Mouse (Mus musculus) heart, adult 11 months (tissue): Measurements from ENCODE around the gene Fam136a.

Experiments used
- DNase-seq: peaks from one replicate; pipeline ENCODE4 v3.0.0; 2022

The Fam136a gene

GRCm38 (mm10) chr6:86399995-86400394 is 34.5 kb downstream of the Fam136a start:
- peak; percentile 57 for DNase-seq

GRCm38 (mm10) chr6:86400972-86401371 is 35.5 kb downstream of the Fam136a start:
- peak; percentile 97 for DNase-seq

GRCm38 (mm10) chr6:86402681-86403607 is 37.5 kb downstream of the Fam136a start:
- peak; percentile 64 for DNase-seq

- DNase-seq, result no peak
Measured at GRCm38 (mm10) chr6:86403728-86404099, 38.3 kb downstream of the Fam136a start.

GRCm38 (mm10) chr6:86404100-86404861 is 38.8 kb downstream of the Fam136a start, which contains the start of gene Tia1:
Tia1 (plus strand) TSS chr6:86404219.
- DNase-seq, result peak; percentile 100

GRCm38 (mm10) chr6:86404996-86405395 is 39.5 kb downstream of the Fam136a start:
- peak; percentile 75 for DNase-seq

- DNase-seq, result peak; percentile 77
Measured at GRCm38 (mm10) chr6:86406306-86406705, 40.9 kb downstream of the Fam136a start.

GRCm38 (mm10) chr6:86418711-86419110 is 53.3 kb downstream of the Fam136a start:
- DNase-seq, result no peak

- DNase-seq, result peak; percentile 75
Measured at GRCm38 (mm10) chr6:86419239-86419638, 53.8 kb downstream of the Fam136a start.
